Mouse (Mus musculus): ENCODE results near the gene Tagln2.

DNA sequence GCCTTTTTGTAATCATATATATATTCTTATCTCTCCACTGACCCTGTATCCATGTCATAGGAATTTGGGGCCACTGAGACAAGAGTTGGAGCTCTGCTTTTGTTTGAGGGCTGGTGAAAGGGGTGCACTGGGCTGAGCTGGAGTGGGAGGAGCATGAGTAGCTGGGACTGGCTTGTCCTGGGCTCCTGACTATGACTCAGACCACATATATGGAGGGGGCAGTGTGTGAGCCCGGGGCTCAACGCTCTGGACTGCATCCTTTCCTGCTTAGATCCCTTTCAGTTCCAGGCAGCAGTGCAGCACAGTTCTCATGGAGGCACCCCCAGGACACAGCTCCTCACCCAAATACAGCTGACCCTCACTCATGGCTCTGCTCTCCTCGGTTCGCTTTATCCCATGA is 46.2 kb downstream of the Tagln2 start:
- TF ChIP-seq CTCF (IDR thresholded peaks at IDR 0.05; ENCODE audit: extremely low read depth, insufficient read depth, low read length) (no peak), POLR2A (IDR thresholded peaks at IDR 0.05; ENCODE audit: extremely low read depth, insufficient read depth, low read length) (no peak)

All from cortical plate, adult 2 months (tissue).